Mouse (Mus musculus) layer of hippocampus, postnatal 14 days (tissue): ENCODE measurements around the gene Stx5a. TPM values are rescaled to one million over a fixed set of nuclear protein-coding genes. Genes with fewer than 3 reads are reported as not detected.
"Not testable (repeated sequence)": the region's sequence is repeated elsewhere in the genome, so short reads cannot be mapped to it uniquely, and the experiment has no call there.

Experiments used
- DNase-seq, 2 experiments: peaks; one replicate each; pipeline ENCODE4 v3.0.0; 2021 to 2022; ENCODE audit warnings: low spot score in 2 of 2, mixed read lengths in 1 of 2
- total RNA-seq, 2 experiments: library from RNA; stranded (reverse); gene quantifications; 2 replicates each; pipeline ENCODE4 v1.2.3; 2021

Gene Stx5a
- total RNA-seq, 2 experiments from 2014 or later = 64.5 to 71.4 TPM

GRCm38 (mm10) chr19:8715868-8716766, 25.1 kb upstream of the Stx5a start:
- no peak for DNase-seq

DNA sequence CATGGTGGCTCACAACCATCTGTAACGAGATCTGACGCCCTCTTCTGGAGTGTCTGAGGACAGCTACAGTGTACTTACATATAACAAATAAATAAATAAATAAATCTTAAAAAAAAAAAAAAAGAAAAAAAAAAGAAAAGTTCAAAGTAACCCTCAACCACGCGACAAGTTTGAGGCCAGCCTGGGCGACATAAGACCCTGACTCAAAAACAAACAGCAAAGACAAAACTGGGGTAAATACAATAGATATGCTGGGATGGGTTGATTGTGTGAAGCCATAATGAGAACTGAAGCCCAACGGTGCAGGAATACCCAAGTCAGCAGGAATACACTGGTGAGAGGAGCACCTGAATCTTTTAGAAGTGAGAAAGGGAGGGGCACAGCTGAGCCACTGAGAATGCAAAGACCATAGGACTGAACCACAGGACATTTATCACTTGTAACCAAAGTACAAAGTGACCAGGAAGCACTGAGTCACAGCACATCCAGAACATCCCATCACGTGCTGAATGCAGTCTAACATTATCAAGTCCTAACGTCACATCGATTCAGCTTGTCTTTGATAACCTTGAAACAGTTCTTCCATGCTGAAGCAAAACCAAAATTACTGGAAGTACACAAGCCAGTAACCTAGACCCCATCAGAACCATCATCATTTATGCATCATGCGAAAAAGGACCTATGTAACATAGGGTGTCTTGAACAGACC, 24.3 kb upstream of the Stx5a start:
- no peak for DNase-seq

GRCm38 (mm10) chr19:8718357-8718756, 22.9 kb upstream of the Stx5a start:
- DNase-seq = peak in 1 of 2 experiments; percentile 66

DNA sequence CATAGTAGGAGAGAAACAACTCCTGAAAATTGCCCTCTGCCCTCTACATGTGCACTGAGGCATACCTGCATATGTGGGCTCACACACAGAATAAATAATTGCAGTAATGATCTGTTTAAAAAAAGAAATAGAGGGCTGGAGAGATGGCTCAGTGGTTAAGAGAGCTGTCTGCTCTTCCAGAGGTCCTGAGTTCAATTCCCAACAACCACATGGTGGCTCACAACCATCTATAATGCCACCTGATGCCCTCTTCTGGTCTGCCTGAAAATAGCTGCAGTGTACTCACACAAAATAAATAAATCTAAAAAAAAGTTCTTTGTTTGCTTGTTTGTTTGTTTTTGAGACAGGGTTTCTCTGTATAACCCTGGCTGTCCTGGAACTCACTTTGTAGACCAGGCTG, 22.2 kb upstream of the Stx5a start:
- DNase-seq = not testable (repeated sequence)

GRCm38 (mm10) chr19:8721378-8721777, 19.8 kb upstream of the Stx5a start:
- no peak for DNase-seq

DNA sequence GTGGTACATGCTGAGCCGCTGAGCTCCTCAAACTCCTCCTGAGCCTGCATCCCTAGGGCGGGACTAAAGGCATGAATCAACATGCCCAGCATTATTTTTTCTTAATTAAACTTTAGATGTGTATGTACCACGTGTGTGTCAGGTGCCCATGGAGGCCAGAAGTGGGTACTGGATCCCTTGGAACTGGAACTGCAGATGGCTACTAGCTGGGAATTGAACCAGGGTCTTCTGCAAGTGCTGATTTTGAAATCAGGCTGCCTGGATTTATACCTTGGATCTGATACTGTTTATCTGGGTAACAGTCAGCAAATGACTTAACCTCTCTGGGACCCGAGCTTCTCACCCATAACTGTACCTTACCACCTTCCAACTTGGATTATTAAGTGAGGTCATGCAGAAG, 19.2 kb upstream of the Stx5a start:
- no peak for DNase-seq

DNA sequence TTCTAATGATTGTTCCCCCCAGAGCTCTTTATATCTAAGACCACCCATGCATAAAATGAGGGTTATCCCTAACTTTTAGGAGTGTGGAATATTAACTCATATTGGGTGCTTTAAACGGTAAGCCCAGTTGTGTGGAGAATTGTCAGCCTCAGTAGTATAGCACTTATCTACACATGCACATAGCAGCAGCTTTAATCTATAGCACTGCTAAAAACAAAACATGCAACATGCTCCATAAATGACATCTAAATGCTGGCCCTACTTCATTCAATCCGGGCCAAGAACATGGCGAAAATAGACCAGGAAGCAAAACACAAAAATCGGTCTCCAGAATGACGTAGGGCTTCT, 18.7 kb upstream of the Stx5a start:
- DNase-seq = no peak

GRCm38 (mm10) chr19:8722907-8723573, 18.2 kb upstream of the Stx5a start, which contains the start of gene Slc3a2:
Slc3a2 (minus strand) TSS chr19:8723369.
- DNase-seq = peak; percentile 96 to 98

GRCm38 (mm10) chr19:8723574-8724346, 17.5 kb upstream of the Stx5a start:
- DNase-seq = peak in 1 of 2 experiments; percentile 28

GRCm38 (mm10) chr19:8724392-8724791, 16.8 kb upstream of the Stx5a start:
- no peak for DNase-seq

GRCm38 (mm10) chr19:8725081-8725613, 16.1 kb upstream of the Stx5a start:
- DNase-seq = no peak

DNA sequence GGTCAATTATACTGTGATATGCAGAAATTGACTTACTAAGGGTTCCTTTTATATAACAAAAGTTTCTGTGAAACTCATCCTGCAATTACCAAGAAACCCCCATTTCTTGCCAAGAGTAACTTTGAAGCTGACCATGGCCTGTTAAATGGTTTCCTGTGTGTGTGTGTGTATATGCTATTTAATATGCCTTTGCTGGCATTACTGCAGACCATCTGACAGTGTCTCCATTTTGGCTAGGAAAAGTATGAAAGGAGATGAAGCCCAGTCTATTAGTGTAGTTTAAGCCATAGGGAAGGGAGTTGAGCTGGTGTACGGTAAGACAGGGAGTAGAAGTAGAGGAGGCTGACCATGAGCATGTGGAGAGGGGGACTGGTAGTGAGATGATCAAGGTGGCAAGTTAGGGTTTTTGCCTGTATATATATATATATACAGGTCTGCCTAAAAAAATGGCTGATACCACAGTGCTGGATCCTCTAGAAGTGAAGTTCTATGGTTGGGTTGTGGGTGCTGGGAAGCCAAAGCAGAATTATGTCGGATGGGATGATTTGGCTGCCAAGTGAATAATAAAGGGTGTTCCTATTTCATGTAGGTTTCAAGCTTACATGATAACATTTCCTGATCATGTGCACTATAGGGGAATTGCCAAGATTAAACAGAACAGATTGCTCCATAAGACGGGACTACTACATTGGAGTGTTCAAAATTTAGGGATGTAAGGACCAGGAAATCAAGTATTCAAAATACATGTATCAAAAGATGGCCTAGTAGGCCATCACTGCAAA, 14.4 kb upstream of the Stx5a start:
- no peak for DNase-seq

GRCm38 (mm10) chr19:8727495-8728114, 13.6 kb upstream of the Stx5a start:
- DNase-seq = no peak

DNA sequence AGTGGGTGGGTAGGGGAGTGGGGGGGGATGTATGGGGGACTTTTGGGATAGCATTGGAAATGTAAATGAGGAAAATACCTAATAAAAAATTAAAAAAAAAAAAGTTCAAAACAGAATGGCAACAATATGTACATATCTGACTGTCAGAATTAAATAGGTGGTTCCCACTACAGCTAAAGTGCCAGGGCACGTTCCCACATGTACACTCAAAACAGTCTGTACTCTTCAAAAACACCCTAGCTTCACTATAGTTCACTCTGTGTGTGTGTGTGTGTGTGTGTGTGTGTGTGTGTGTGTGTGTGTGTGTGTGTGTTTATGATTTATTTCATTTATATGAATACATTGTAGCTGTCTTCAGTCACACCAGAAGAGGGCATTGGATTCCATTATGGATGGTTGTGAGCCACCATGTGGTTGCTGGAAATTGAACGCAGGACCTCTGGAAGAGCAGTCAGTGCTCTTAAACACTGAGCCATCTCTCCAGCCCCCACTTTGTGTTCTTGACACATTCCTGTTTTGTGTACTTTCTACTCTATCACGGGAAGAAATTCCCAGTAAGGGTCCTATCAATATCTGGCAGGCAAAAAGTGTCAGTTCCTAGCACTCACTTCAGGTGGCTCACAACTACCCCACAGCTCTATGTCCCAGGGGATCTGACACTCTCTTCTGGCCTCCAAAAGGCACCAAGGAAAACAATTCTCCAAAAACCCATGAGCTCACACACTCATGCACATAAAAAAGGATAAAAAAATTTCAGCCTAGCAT, 12.7 kb upstream of the Stx5a start:
- not testable (repeated sequence) for DNase-seq

DNA sequence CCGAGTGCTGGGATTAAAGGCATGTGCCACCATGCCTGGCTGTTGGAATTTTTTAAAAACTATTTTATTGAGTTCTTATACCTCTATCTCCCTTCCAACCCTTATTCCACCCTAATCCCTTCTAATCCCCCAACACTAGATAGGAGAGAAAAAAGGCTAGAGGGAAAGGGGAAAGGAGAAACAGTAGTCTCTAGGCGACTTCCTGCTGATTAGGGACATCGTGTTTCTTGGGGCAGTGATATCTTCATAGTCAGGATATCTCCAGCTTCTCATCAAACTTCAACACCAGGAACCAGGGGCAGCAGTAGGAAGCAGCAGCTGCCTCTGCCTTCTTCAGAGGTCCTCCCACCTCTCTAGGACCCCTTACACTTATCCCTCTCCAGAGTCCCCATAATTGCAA, 6.9 kb upstream of the Stx5a start:
- no peak for DNase-seq

GRCm38 (mm10) chr19:8735389-8736159, 5.6 kb upstream of the Stx5a start, which contains the start of gene Wdr74:
Wdr74 (plus strand) TSS chr19:8735827.
- DNase-seq = peak; percentile 89 to 94

GRCm38 (mm10) chr19:8736160-8736467, 5.1 kb upstream of the Stx5a start:
- no peak for DNase-seq

- no peak for DNase-seq
These were observed 2.3 kb upstream of the Stx5a start for GRCm38 (mm10) chr19:8738911-8739310.
